ENCODE assay signal across 14 mouse cellular contexts in the genomic region with DNA sequence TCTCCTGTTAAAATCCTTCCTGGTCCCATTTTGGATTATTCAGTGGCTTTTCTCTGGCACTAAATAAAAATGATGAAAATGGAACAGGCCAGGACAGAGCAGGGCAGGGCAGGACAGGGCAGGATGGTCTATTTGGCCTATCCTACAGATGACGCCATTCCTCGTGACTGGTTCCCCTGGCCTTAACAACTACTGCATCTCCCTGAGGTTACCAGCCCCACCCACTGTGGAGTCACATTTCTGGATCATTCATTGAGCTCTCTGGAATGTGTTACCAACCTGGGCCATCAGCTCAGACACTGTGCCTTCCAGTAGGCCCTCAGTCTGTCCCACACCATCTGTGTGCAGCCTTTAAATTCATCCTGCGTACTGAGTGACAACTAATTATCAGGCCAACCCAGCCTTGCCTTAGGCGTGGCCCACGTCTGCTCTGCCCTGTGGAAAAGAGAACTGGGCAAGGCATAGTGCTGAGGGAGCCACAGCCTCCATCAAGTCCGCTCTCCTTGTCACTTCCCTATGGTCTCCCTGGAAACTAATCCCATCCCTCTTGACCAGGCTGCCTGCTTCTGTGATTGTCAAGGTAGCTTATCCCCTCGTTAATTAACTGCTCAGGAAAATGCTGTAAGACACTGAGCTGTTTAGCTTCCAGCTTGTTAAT.
DNase-seq lines count a peak whose midpoint lies in the region; ATAC-seq and TF ChIP-seq lines count a peak whose summit lies in the region.
"Had no signal": no experiment of that assay in that cellular context is flagged by ENCODE, and none has a peak within 500 bp of the region (broad histone marks: within the 10 kb centered on the region; RNA-seq: fewer than 3 reads in every experiment).

No protein-coding gene starts in this region.

- H3K27me3 ChIP-seq in intestine, embryonic 14.5 days (replicated peaks; ENCODE audit: control insufficient read depth, insufficient read depth, low read length) = no peaks in the 10 kb centered on the region
- no peaks in the 10 kb centered on the region for H3K27me3 ChIP-seq in intestine, postnatal 0 days (replicated peaks; ENCODE audit: control insufficient read depth, insufficient read depth, low read length)
- H3K27me3 ChIP-seq in embryonic facial prominence, embryonic 10.5 days (replicated peaks; ENCODE audit: low read depth, poor library complexity, severe bottlenecking) = peaks cover 32% of the 10 kb centered on the region; the same call in 1 of the 2 replicates
- no peaks in the 10 kb centered on the region for H3K27me3 ChIP-seq in hindbrain, embryonic 14.5 days (ENCODE audit: control insufficient read depth, insufficient read depth, low read length)
- H3K27me3 ChIP-seq: liver, embryonic 13.5 days had no signal

- H3K9me3 ChIP-seq in intestine, embryonic 14.5 days (ENCODE audit: control insufficient read depth, low read length) = no peaks in the 10 kb centered on the region
- no peaks in the 10 kb centered on the region for H3K9me3 ChIP-seq in intestine, postnatal 0 days (ENCODE audit: control insufficient read depth)
- no peaks in the 10 kb centered on the region for H3K9me3 ChIP-seq in embryonic facial prominence, embryonic 10.5 days
- no peaks in the 10 kb centered on the region for H3K9me3 ChIP-seq in hindbrain, embryonic 14.5 days (ENCODE audit: control insufficient read depth, low read length)
- H3K9me3 ChIP-seq: liver, embryonic 13.5 days had no signal

- no peak overlapping the region for H3K4me2 ChIP-seq in intestine, embryonic 14.5 days (ENCODE audit: low read length)
- H3K4me2 ChIP-seq in intestine, postnatal 0 days (replicated peaks; ENCODE audit: low read depth) = no peak overlapping the region
- no peak overlapping the region for H3K4me2 ChIP-seq in hindbrain, embryonic 14.5 days (replicated peaks)
- H3K4me2 ChIP-seq: heart, embryonic 11.5 days; liver, embryonic 13.5 days had no signal

- H3K36me3 ChIP-seq in intestine, embryonic 14.5 days (ENCODE audit: control insufficient read depth, insufficient read depth, low read length) = no peaks in the 10 kb centered on the region
- H3K36me3 ChIP-seq in intestine, postnatal 0 days (ENCODE audit: control insufficient read depth, insufficient read depth) = no peaks in the 10 kb centered on the region
- H3K36me3 ChIP-seq in embryonic facial prominence, embryonic 10.5 days (replicated peaks) = no peaks in the 10 kb centered on the region
- H3K36me3 ChIP-seq in hindbrain, embryonic 14.5 days (replicated peaks; ENCODE audit: control insufficient read depth, insufficient read depth) = no peaks in the 10 kb centered on the region
- H3K36me3 ChIP-seq: liver, embryonic 13.5 days had no signal

- 75% methylated on average over 7 of the region's 7 CpGs for WGBS in intestine, embryonic 14.5 days
- WGBS in intestine, postnatal 0 days = 71% methylated on average over 7 of the region's 7 CpGs
- 52% methylated on average over 7 of the region's 7 CpGs for WGBS in embryonic facial prominence, embryonic 10.5 days
- 38% methylated on average over 7 of the region's 7 CpGs for WGBS in hindbrain, embryonic 14.5 days

- intact Hi-C loops in left cerebral cortex, postnatal 36 days (cut with DNase I) = no loop called here

- no peak for TF ChIP-seq CTCF in intestine, postnatal 0 days (IDR thresholded peaks at IDR 0.05; ENCODE audit: low read depth)

- H3K4me1 ChIP-seq in intestine, embryonic 14.5 days (replicated peaks; ENCODE audit: control insufficient read depth, insufficient read depth, low read length) = peaks cover 12% of the 10 kb centered on the region
- H3K4me1 ChIP-seq in intestine, postnatal 0 days (replicated peaks; ENCODE audit: control insufficient read depth, insufficient read depth, low read length) = 0 out of 2 replicates have a peak, but pooled peaks cover 6% of the 10 kb centered on the region
- H3K4me1 ChIP-seq in embryonic facial prominence, embryonic 10.5 days = peaks cover 31% of the 10 kb centered on the region
- H3K4me1 ChIP-seq in hindbrain, embryonic 14.5 days (replicated peaks; ENCODE audit: control insufficient read depth, insufficient read depth, low read length) = no peaks in the 10 kb centered on the region
- H3K4me1 ChIP-seq: liver, embryonic 13.5 days had no signal

- H3K27ac ChIP-seq in intestine, embryonic 14.5 days (ENCODE audit: low read depth) = no peak overlapping the region
- no peak overlapping the region for H3K27ac ChIP-seq in intestine, postnatal 0 days (ENCODE audit: low read depth, low read length)
- H3K27ac ChIP-seq in embryonic facial prominence, embryonic 10.5 days (replicated peaks) = peak overlapping the region; percentile 36; the same call in 1 of the 2 replicates
- H3K27ac ChIP-seq in hindbrain, embryonic 14.5 days = no peak overlapping the region
- H3K27ac ChIP-seq: liver, embryonic 13.5 days had no signal

- DNase-seq in intestine, embryonic 14.5 days (ENCODE audit: low spot score) = no peak
- no peak for DNase-seq in embryonic facial prominence, embryonic 10.5 days (ENCODE audit: low spot score)
- no peak for DNase-seq in hindbrain, embryonic 14.5 days (ENCODE audit: low spot score)
- peak; percentile 91 for DNase-seq in retina, postnatal 1 day
- DNase-seq in thymus, postnatal 25 days = no peak
- DNase-seq in kidney, postnatal 4 days = no peak
- no peak for DNase-seq in left cerebral cortex, postnatal 36 days (ENCODE audit: low spot score in 2 of 2)
- DNase-seq: adrenal gland, postnatal 25 days; cerebellum, adult 9-11 months; kidney, adult 11 months; layer of hippocampus, postnatal 36 days; liver, embryonic 13.5 days had no signal

- H3K4me3 ChIP-seq in intestine, embryonic 14.5 days (ENCODE audit: low read depth, low read length) = no peak overlapping the region
- H3K4me3 ChIP-seq in intestine, postnatal 0 days (ENCODE audit: low read depth, low read length) = no peak overlapping the region
- H3K4me3 ChIP-seq in embryonic facial prominence, embryonic 10.5 days = no peak overlapping the region
- H3K4me3 ChIP-seq in hindbrain, embryonic 14.5 days (replicated peaks; ENCODE audit: low read length) = no peak overlapping the region
- H3K4me3 ChIP-seq: liver, embryonic 13.5 days had no signal

- H3K9ac ChIP-seq in intestine, embryonic 14.5 days (ENCODE audit: low read length) = no peak overlapping the region
- H3K9ac ChIP-seq in intestine, postnatal 0 days (ENCODE audit: low read depth, low read length) = no peak overlapping the region
- H3K9ac ChIP-seq in hindbrain, embryonic 14.5 days = no peak overlapping the region
- H3K9ac ChIP-seq: liver, embryonic 13.5 days had no signal

- 0 out of 2 replicates have a peak, but pooled peaks have one; percentile 27 for ATAC-seq in intestine, embryonic 14.5 days (replicated peaks; ENCODE audit: low FRiP score, low TSS enrichment, low read depth)
- no peak for ATAC-seq in intestine, postnatal 0 days
- peak; percentile 60; the same call in 1 of the 2 replicates for ATAC-seq in hindbrain, embryonic 14.5 days (ENCODE audit: low FRiP score)
